Mouse (Mus musculus): Measurements from ENCODE around the gene Abca3. TPM values are rescaled to one million over a fixed set of nuclear protein-coding genes. Genes with fewer than 3 reads are reported as not detected.

Abca3 gene
- polyA plus RNA-seq, 1 experiment from 2014 or later, result 14.5 TPM

DNA sequence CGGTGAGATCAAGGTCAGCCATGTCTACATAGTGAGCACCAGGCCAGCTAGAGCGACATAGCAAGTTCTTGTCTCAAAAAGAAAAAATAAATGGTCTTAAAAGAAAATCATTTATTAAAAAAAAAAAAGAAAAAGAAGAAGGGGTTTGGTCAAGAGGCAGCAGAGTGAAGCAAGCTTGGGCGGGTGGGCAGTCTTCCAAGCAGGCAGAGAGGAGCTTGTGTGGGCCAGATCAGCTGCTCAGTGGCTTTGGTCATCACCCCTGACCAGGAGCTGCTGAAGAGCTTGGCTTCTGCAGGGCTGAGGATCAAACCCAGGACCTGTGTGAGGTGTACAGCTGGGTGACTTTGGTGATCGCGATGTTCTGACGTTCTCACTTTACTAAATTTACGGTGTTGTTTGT lies 42.7 kb downstream of the Abca3 start:
- DNase-seq (ENCODE audit: low spot score) (no peak), ATAC-seq (no peak)
- no peaks in the 10 kb centered on the region for H3K4me1 ChIP-seq (ENCODE audit: control insufficient read depth, insufficient read depth, low read length)
- no peak overlapping the region for H3K4me3 ChIP-seq (ENCODE audit: low read depth, low read length)
- H3K27ac ChIP-seq (ENCODE audit: low read depth, low read length), result no peak overlapping the region
- WGBS, result 92% methylated on average over 7 of the region's 7 CpGs
- H3K9me3 ChIP-seq (replicated peaks; ENCODE audit: control insufficient read depth, low read length), result no peaks in the 10 kb centered on the region
- H3K4me2 ChIP-seq (ENCODE audit: low read length), result no peak overlapping the region
- peaks cover 47% of the 10 kb centered on the region for H3K36me3 ChIP-seq (ENCODE audit: control insufficient read depth, insufficient read depth, low read length)
- no peak overlapping the region for H3K9ac ChIP-seq (ENCODE audit: low read length)
- H3K27me3 ChIP-seq (replicated peaks; ENCODE audit: control insufficient read depth, insufficient read depth, low read length), result no peaks in the 10 kb centered on the region

DNA sequence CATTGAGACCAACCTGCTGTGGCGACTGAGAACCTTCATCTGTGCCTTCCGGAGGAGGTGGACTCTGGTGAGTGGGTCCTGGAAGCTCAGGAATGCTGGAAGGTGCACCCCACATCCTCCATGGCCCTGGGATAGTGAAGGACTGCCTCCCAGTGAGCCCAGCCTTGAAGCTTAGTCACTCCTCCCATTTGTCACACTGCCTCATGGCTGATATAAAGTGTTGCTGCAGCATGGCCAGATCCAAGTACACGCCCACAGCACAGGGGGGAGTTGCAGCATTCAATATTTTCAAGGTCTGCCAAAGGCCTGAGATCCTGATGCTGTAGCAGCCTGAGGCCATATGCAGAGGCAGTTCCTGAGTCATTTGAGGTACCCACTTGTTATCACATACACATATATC lies 50.6 kb downstream of the Abca3 start:
- Histone ChIP-seq H3K27me3 (replicated peaks; ENCODE audit: control insufficient read depth, insufficient read depth, low read length) (no peaks in the 10 kb centered on the region), H3K36me3 (ENCODE audit: control insufficient read depth, insufficient read depth, low read length) (peaks cover 83% of the 10 kb centered on the region), H3K4me3 (ENCODE audit: low read depth, low read length) (no peak overlapping the region), H3K9ac (ENCODE audit: low read length) (no peak overlapping the region), H3K27ac (ENCODE audit: low read depth, low read length) (no peak overlapping the region), H3K9me3 (replicated peaks; ENCODE audit: control insufficient read depth, low read length) (no peaks in the 10 kb centered on the region), H3K4me1 (ENCODE audit: control insufficient read depth, insufficient read depth, low read length) (no peaks in the 10 kb centered on the region), H3K4me2 (ENCODE audit: low read length) (no peak overlapping the region)
- DNase-seq (ENCODE audit: low spot score) (no peak), ATAC-seq (no peak)
- WGBS, result 82% methylated on average over 3 of the region's 3 CpGs

DNA sequence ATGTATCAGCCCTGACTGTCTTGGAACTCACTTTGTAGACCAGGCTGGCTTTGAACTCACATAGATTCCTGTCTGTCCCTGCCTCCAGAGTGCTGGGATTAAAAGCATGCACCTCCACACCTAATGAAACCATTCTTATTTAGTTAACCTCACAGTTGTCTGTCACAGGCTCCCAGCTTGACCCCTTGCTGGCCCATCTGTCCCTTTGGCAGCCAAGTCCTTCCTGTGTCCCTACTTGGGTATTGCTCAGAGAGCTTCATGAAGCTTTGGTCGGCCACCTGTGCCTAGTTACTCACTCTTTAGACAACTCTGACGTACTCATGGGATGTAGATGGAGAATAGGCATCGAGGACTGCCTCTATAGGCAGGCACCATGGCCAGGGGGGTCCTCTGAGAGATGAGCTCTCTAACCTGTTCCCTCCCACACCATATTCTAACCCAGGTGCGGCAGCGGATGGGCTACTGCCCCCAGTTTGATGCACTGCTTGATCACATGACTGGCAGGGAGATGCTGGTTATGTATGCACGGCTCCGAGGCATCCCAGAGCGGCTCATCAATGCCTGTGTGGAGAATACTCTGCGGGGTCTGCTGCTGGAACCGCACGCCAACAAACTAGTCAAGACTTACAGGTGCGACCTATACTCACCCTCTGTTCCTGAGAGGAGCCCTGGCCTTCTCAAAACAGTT lies 55.5 kb downstream of the Abca3 start:
- Histone ChIP-seq H3K9ac (ENCODE audit: low read length) (no peak overlapping the region), H3K4me1 (ENCODE audit: control insufficient read depth, insufficient read depth, low read length) (no peaks in the 10 kb centered on the region), H3K4me2 (ENCODE audit: low read length) (no peak overlapping the region), H3K9me3 (replicated peaks; ENCODE audit: control insufficient read depth, low read length) (no peaks in the 10 kb centered on the region), H3K27me3 (replicated peaks; ENCODE audit: control insufficient read depth, insufficient read depth, low read length) (no peaks in the 10 kb centered on the region), H3K4me3 (ENCODE audit: low read depth, low read length) (no peak overlapping the region), H3K27ac (ENCODE audit: low read depth, low read length) (no peak overlapping the region), H3K36me3 (ENCODE audit: control insufficient read depth, insufficient read depth, low read length) (peaks cover 87% of the 10 kb centered on the region)
- WGBS, result 87% methylated on average over 12 of the region's 12 CpGs
- DNase-seq (ENCODE audit: low spot score) (no peak), ATAC-seq (no peak)

DNA sequence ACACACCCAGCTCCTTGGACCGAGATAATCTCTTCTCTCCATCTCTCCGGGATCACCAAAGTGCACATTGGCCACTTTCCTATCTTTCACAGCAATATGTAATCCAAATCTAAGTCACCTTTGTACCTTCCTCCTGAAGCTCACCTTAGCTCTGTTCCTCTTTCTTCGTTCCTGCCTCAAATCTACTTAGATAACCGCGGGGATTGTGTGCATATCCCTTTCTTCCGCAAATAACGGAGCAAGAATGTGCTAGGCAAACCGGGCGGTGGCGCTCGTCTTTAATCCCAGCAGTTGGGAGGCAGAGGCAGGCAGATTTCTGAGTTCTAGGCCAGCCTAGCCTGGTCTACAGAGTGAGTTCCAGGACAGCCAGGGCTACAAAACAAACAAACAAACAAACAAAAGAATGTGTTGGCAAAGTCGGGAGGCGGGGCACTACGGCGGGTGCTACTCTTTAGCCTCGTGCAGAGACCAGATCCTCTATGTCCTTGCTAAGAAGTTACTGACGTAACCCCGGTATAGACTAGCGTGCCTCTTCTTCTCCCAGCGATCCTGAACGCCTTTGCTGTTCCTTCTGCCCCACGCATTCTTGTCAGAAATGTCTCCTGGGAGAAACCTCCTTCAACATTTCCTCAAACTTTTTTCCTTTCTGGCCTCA lies 61.9 kb downstream of the Abca3 start:
- DNase-seq (ENCODE audit: low spot score) (peak; percentile 4), ATAC-seq (peak; percentile 25)
- 38% methylated on average over 22 of the region's 22 CpGs for WGBS
- Histone ChIP-seq H3K27ac (ENCODE audit: low read depth, low read length) (peak overlapping the region; percentile 89), H3K9ac (ENCODE audit: low read length) (peak overlapping the region; percentile 73), H3K4me3 (ENCODE audit: low read depth, low read length) (peak overlapping the region; percentile 87), H3K36me3 (ENCODE audit: control insufficient read depth, insufficient read depth, low read length) (peaks cover 59% of the 10 kb centered on the region), H3K4me1 (ENCODE audit: control insufficient read depth, insufficient read depth, low read length) (peaks cover 15% of the 10 kb centered on the region), H3K4me2 (ENCODE audit: low read length) (peak overlapping the region; percentile 97), H3K27me3 (replicated peaks; ENCODE audit: control insufficient read depth, insufficient read depth, low read length) (no peaks in the 10 kb centered on the region), H3K9me3 (replicated peaks; ENCODE audit: control insufficient read depth, low read length) (no peaks in the 10 kb centered on the region)

DNA sequence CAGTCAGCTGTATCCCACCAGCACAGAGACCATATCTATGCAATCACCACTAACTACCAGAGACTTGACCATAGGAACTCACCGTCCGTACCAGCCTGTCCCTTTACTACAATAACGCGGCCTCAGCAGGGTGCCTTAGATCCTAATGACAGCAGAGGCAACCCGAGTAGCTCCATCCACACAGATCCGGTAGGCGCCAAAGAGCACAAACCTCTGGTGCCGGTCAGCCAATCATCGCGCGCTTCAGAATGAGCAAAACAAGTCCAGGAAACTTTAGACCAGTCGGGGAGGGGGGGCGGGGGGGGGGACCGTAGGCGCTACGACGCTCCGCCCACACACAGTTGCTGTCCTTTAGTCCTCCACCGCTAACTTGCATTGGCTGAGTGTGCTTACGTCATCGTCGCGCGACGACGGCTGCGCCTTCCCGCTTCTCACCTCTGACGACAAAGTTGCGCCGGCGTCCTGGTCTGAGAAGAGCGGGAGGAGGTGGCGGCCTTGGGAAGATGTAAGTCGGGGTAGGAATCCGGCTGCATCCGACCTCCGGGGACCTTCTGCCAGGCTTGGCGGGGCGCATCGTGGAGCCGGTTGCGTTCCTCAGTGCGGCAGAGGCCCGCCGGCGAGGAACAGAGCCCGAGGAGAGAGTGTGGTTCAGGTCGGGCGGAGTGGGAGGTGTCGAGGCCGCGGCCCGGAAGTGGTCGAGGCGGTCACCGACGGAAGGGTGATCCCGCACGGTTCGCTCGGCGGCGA lies 62.7 kb downstream of the Abca3 start, which contains the start of gene Rnps1:
Gene Rnps1, plus strand, starts transcription at position 336 of the 747 bp plus-strand sequence.
- peak within 1 kb of the TSS; percentile 89 for H3K27ac ChIP-seq (ENCODE audit: low read depth, low read length)
- ATAC-seq (peak; percentile 96), DNase-seq (ENCODE audit: low spot score) (peak; percentile 99)
- peak within 1 kb of the TSS; percentile 97 for H3K4me2 ChIP-seq (ENCODE audit: low read length)
- H3K4me1 ChIP-seq (ENCODE audit: control insufficient read depth, insufficient read depth, low read length), result peaks cover 15% of the 10 kb centered on the region
- WGBS, result under 1% methylated on average over 63 of the region's 64 CpGs
- H3K27me3 ChIP-seq (replicated peaks; ENCODE audit: control insufficient read depth, insufficient read depth, low read length), result no peaks in the 10 kb centered on the region
- peak within 1 kb of the TSS; percentile 87 for H3K4me3 ChIP-seq (ENCODE audit: low read depth, low read length)
- peaks cover 59% of the 10 kb centered on the region for H3K36me3 ChIP-seq (ENCODE audit: control insufficient read depth, insufficient read depth, low read length)
- H3K9ac ChIP-seq (ENCODE audit: low read length), result peak within 1 kb of the TSS; percentile 94
- no peaks in the 10 kb centered on the region for H3K9me3 ChIP-seq (replicated peaks; ENCODE audit: control insufficient read depth, low read length)

DNA sequence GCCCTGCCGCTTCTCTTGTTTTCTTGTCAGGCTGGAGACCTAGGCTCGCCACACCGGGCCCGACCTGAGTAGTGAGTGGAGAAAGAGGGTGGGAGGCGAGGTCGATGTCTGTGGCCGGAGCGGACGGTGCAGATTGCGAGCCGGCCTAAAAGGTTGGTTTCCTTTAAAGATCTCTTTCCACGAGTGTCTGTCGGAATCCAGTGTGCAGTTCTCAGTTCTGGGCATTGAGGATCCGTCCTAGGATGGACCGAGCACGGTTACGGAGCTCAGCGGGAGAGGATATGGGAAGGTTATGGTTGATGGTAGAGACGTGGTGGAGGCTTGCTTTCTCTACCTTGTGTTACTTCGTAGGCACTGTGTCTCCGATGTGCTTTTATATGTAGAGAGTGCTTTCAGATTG lies 63.3 kb downstream of the Abca3 start:
- under 1% methylated on average over 21 of the region's 21 CpGs for WGBS
- ATAC-seq, result no peak
- DNase-seq (ENCODE audit: low spot score), result no peak

DNA sequence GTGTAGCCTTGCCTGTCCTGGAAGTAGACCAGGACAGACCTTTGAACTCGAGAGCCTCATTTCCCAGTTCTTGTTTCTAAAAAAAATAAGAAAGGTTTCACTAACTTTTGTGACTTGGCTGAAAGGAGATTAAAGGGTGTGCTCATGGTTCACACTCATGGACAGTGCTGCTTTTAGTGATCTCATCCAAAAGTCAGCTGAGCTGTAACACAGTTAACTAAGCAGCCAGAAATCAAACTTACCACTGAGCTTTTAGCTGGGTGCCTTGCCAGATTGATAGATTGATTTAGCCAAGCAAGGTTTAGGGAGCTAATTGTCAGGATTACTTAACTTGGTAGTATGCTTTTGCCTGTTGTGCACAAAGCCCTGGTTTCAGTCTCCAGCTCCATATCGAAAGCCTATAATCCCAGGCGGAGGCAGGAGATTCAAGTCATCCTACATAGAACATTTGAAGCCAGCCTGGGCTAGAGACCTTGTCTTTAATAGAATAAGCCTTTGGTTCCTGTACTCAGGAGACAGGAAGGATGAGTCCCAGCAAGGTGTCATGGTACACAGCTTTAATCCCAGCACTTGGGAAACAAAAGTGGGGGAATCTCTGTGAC lies 64.4 kb downstream of the Abca3 start:
- 80% methylated on average over 3 of the region's 3 CpGs for WGBS
- Histone ChIP-seq H3K4me2 (ENCODE audit: low read length) (peak overlapping the region; percentile 97), H3K36me3 (ENCODE audit: control insufficient read depth, insufficient read depth, low read length) (peaks cover 62% of the 10 kb centered on the region), H3K27ac (ENCODE audit: low read depth, low read length) (no peak overlapping the region), H3K9ac (ENCODE audit: low read length) (peak overlapping the region; percentile 94), H3K4me1 (ENCODE audit: control insufficient read depth, insufficient read depth, low read length) (peaks cover 15% of the 10 kb centered on the region), H3K4me3 (ENCODE audit: low read depth, low read length) (peak overlapping the region; percentile 87), H3K9me3 (replicated peaks; ENCODE audit: control insufficient read depth, low read length) (no peaks in the 10 kb centered on the region), H3K27me3 (replicated peaks; ENCODE audit: control insufficient read depth, insufficient read depth, low read length) (no peaks in the 10 kb centered on the region)
- no peak for ATAC-seq
- no peak for DNase-seq (ENCODE audit: low spot score)

More for the DNA sequence above, 63.3 kb downstream of the Abca3 start:
- no peaks in the 10 kb centered on the region for H3K27me3 ChIP-seq (replicated peaks; ENCODE audit: control insufficient read depth, insufficient read depth, low read length)
- no peaks in the 10 kb centered on the region for H3K9me3 ChIP-seq (replicated peaks; ENCODE audit: control insufficient read depth, low read length)
- peaks cover 15% of the 10 kb centered on the region for H3K4me1 ChIP-seq (ENCODE audit: control insufficient read depth, insufficient read depth, low read length)
- H3K9ac ChIP-seq (ENCODE audit: low read length), result peak overlapping the region; percentile 94
- peaks cover 59% of the 10 kb centered on the region for H3K36me3 ChIP-seq (ENCODE audit: control insufficient read depth, insufficient read depth, low read length)
- H3K4me2 ChIP-seq (ENCODE audit: low read length), result peak overlapping the region; percentile 97
- peak overlapping the region; percentile 89 for H3K27ac ChIP-seq (ENCODE audit: low read depth, low read length)
- peak overlapping the region; percentile 87 for H3K4me3 ChIP-seq (ENCODE audit: low read depth, low read length)

DNA sequence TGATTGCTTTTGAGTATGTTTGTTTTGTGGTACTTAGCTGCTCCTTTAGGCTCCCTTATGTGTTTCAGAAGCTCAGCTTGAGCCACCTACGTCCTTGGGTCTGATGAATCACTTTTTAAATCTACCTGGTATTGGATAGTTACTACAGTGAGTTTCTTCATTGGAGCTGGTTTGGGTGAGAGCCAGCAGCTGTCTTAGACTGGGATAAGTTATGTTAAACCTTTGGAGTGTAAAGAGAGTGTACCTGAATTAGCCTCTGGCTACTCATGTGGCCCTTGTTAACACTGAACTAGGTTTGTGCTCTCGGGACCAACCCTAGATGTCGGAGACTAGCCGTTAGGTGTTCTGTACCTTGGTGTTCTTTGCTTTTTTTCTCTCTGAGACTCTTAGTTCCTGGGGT lies 71.4 kb downstream of the Abca3 start:
- DNase-seq (ENCODE audit: low spot score) (no peak), ATAC-seq (no peak)
- WGBS, result 93% methylated on average over 4 of the region's 4 CpGs
- Histone ChIP-seq H3K4me3 (ENCODE audit: low read depth, low read length) (no peak overlapping the region), H3K4me2 (ENCODE audit: low read length) (no peak overlapping the region), H3K36me3 (ENCODE audit: control insufficient read depth, insufficient read depth, low read length) (peaks cover 71% of the 10 kb centered on the region), H3K9me3 (replicated peaks; ENCODE audit: control insufficient read depth, low read length) (no peaks in the 10 kb centered on the region), H3K9ac (ENCODE audit: low read length) (no peak overlapping the region), H3K27me3 (replicated peaks; ENCODE audit: control insufficient read depth, insufficient read depth, low read length) (no peaks in the 10 kb centered on the region), H3K4me1 (ENCODE audit: control insufficient read depth, insufficient read depth, low read length) (no peaks in the 10 kb centered on the region), H3K27ac (ENCODE audit: low read depth, low read length) (no peak overlapping the region)

All from forebrain, embryonic 14.5 days (tissue).